Mouse (Mus musculus) stomach, embryonic 16.5 days (tissue): ENCODE results near the gene Gm5771. TPM values are rescaled to one million over a fixed set of nuclear protein-coding genes. Genes with fewer than 3 reads are reported as not detected.
"Not testable (repeated sequence)": the region's sequence is repeated elsewhere in the genome, so short reads cannot be mapped to it uniquely, and the experiment has no call there.

Experiments
- ATAC-seq: fragments of 200-750 bp; cut with Nextera tagmentation; 2 replicates; pipeline ENCODE4 v1.8.0; 2017; ENCODE audit warnings: moderate number of reproducible peaks, moderate TSS enrichment; ENCODE audit not compliant: insufficient read depth, low FRiP score
- H3K27ac ChIP-seq: fragments of 300-500 bp; sonication (generic); 2 replicates; pipeline ENCODE4 v1.5.1; 2014; ENCODE audit warnings: low read length
- H3K27me3 ChIP-seq: fragments of 300-500 bp; sonication (generic); 2 replicates; pipeline ENCODE4 v1.6.1; 2014; ENCODE audit warnings: low read length, control low read depth, mixed read lengths; ENCODE audit not compliant: control insufficient read depth, insufficient read depth
- H3K36me3 ChIP-seq: fragments of 300-500 bp; sonication (generic); 2 replicates; pipeline ENCODE4 v1.6.1; 2014; ENCODE audit warnings: low read length; ENCODE audit not compliant: control insufficient read depth, insufficient read depth
- H3K4me1 ChIP-seq: fragments of 300-500 bp; sonication (generic); 2 replicates; pipeline ENCODE4 v1.6.1; 2014; ENCODE audit warnings: low read length, control low read depth, mixed read lengths; ENCODE audit not compliant: control insufficient read depth, insufficient read depth
- H3K4me2 ChIP-seq: fragments of 300-500 bp; sonication (generic); 2 replicates; pipeline ENCODE4 v1.6.1; 2014; ENCODE audit warnings: low read depth, low read length, mixed read lengths
- H3K4me3 ChIP-seq: fragments of 300-500 bp; sonication (generic); replicated peaks from 2 replicates; pipeline ENCODE4 v1.5.1; 2014; ENCODE audit warnings: mild to moderate bottlenecking, low read length
- H3K9ac ChIP-seq: fragments of 300-500 bp; sonication (generic); 2 replicates; pipeline ENCODE4 v1.6.1; 2014; ENCODE audit warnings: low read length
- H3K9me3 ChIP-seq: fragments of 300-500 bp; sonication (generic); replicated peaks from 2 replicates; pipeline ENCODE4 v1.6.1; 2016; ENCODE audit warnings: low read length, control low read depth; ENCODE audit not compliant: control insufficient read depth
- WGBS: fragments of 180-500 bp; shearing (Covaris S2); extraction: QIAGEN DNeasy Blood & Tissue Kit; methylation state at CpG from one replicate; pipeline ENCODE4 v1.1.7; 2014; 5-methylcytosine and 5-hydroxymethylcytosine counted together
- polyA plus RNA-seq: library from polyadenylated mRNA; unstranded; fragments of >200 nt; fragmentation: Nextera tagmentation; extraction: Ambion mirVana; gene quantifications from 2 replicates; pipeline ENCODE4 v1.2.1, GENCODE M21; 2015

The Gm5771 gene
- polyA plus RNA-seq: 130 and 164 TPM in 2 replicates

GRCm38 (mm10) chr6:41392056-41392455, at the start of gene Gm5771:
Gene Gm5771, plus strand, starts transcription at chr6:41392356.
- not testable (repeated sequence) for H3K4me3 ChIP-seq, H3K4me2 ChIP-seq, H3K27ac ChIP-seq, H3K4me1 ChIP-seq, H3K36me3 ChIP-seq, H3K9ac ChIP-seq, H3K9me3 ChIP-seq, ATAC-seq, H3K27me3 ChIP-seq

- H3K9ac ChIP-seq: no peak within 1 kb of the TSS
- ATAC-seq: no peak
- H3K27ac ChIP-seq: no peak within 1 kb of the TSS
- H3K27me3 ChIP-seq: no peaks in the 10 kb centered on the region
- no peaks in the 10 kb centered on the region for H3K9me3 ChIP-seq
- no peaks in the 10 kb centered on the region for H3K36me3 ChIP-seq
- no peak within 1 kb of the TSS for H3K4me3 ChIP-seq
- 68% methylated on average over 2 of the region's 2 CpGs for WGBS
- H3K4me2 ChIP-seq: no peak within 1 kb of the TSS
- no peaks in the 10 kb centered on the region for H3K4me1 ChIP-seq
Measured at GRCm38 (mm10) chr6:41353932-41354331, 38.2 kb upstream of the Gm5771 start, which contains the start of gene Try10. Gene Try10, plus strand, starts transcription at chr6:41354105.

DNA sequence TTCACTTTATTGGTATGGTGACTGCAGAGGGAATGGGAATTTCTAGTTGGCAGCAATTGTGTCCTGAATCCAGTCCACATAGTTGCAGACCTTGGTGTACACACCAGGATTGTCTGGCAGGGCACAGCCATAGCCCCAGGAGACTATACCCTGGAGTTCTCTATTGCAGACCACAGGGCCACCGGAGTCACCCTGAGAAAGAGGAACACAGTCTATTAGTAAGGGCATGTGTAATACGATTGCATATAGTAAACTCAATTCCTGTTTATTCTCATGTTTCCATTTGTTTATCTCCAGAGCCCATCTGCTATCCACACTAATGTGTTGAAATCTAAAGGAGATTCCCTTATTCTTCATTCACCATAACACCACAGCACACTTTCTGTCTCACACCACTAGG, 18.4 kb upstream of the Gm5771 start:
- not testable (repeated sequence) for H3K36me3 ChIP-seq, H3K27me3 ChIP-seq, H3K4me1 ChIP-seq, H3K9me3 ChIP-seq, H3K4me2 ChIP-seq, ATAC-seq, H3K9ac ChIP-seq, H3K4me3 ChIP-seq, H3K27ac ChIP-seq
- WGBS: 70% methylated on average over 1 of the region's 2 CpGs

GRCm38 (mm10) chr6:41377578-41377977, 14.6 kb upstream of the Gm5771 start, which contains the start of gene Prss3:
Gene Prss3, minus strand, starts transcription at chr6:41377678.
- H3K9me3 ChIP-seq, H3K27ac ChIP-seq, H3K36me3 ChIP-seq, H3K4me1 ChIP-seq, H3K4me3 ChIP-seq, H3K9ac ChIP-seq, H3K4me2 ChIP-seq, ATAC-seq, H3K27me3 ChIP-seq: not testable (repeated sequence)

DNA sequence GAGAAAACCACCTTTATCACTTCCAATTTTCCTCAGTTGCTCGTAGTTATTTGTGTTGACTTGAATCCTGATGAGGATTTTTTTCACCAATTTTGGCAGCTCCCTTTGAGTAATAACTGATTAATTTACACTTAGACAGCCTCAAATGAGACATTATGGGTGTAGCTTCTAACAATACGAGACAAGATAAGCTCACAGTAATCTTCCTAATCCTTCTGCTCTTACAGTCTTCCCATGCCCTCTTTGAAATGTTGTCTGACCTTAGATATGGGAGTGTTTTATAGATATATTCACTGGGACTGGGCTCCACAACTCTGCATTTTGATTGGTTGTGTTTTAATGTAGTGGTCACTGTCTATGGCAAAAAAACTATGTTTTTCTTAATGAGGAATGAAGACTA, 5.4 kb upstream of the Gm5771 start:
- no peaks in the 10 kb centered on the region for H3K27me3 ChIP-seq
- no peak overlapping the region for H3K27ac ChIP-seq
- no peak overlapping the region for H3K9ac ChIP-seq
- H3K9me3 ChIP-seq: no peaks in the 10 kb centered on the region
- H3K4me1 ChIP-seq: no peaks in the 10 kb centered on the region
- ATAC-seq: no peak
- no peak overlapping the region for H3K4me3 ChIP-seq
- WGBS: 69% methylated on average over 2 of the region's 2 CpGs
- H3K4me2 ChIP-seq: no peak overlapping the region
- no peaks in the 10 kb centered on the region for H3K36me3 ChIP-seq

DNA sequence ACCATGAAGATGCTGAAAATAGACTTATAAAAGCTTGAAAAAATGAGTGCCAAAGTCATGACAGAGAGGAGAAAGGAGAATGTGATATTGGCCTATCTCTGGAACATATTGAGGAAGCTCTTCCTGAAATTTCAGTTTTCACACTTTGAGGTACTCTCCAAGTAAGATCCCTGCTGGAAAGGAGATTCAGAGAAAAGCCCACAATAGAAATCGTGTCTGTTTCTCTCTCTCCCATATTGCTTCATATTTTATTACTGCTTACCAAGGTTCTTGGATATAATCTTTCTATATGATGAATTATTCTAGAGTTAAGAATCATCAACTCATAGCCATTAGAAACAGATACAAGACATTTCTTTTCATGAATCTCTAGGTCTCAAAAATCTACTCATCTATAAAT, 516 bp upstream of the Gm5771 start:
- H3K27me3 ChIP-seq, H3K9me3 ChIP-seq, H3K4me3 ChIP-seq, H3K36me3 ChIP-seq, H3K4me1 ChIP-seq, H3K9ac ChIP-seq, ATAC-seq, H3K27ac ChIP-seq, H3K4me2 ChIP-seq: not testable (repeated sequence)
- 69% methylated on average over 1 of the region's 1 CpGs for WGBS

GRCm38 (mm10) chr6:41442261-41442660, 50.1 kb downstream of the Gm5771 start:
- H3K36me3 ChIP-seq, H3K9me3 ChIP-seq, H3K4me1 ChIP-seq, H3K9ac ChIP-seq, H3K27me3 ChIP-seq, H3K27ac ChIP-seq, H3K4me3 ChIP-seq, H3K4me2 ChIP-seq, ATAC-seq: not testable (repeated sequence)
- 92% methylated on average over 1 of the region's 2 CpGs for WGBS

GRCm38 (mm10) chr6:41446045-41446444, 53.9 kb downstream of the Gm5771 start, which contains the start of gene Gm10334:
Gene Gm10334, minus strand, starts transcription at chr6:41446145.
- not testable (repeated sequence) for H3K27me3 ChIP-seq, H3K36me3 ChIP-seq, H3K27ac ChIP-seq, H3K4me2 ChIP-seq, H3K9me3 ChIP-seq, H3K9ac ChIP-seq, H3K4me3 ChIP-seq, ATAC-seq, H3K4me1 ChIP-seq
